Mouse (Mus musculus) kidney, embryonic 16.5 days (tissue): ENCODE measurements around the gene Neurl1b. TPM values are rescaled to one million over a fixed set of nuclear protein-coding genes. Genes with fewer than 3 reads are reported as not detected.

Experiments
- ATAC-seq: fragments of 200-750 bp; cut with Nextera tagmentation; 2 replicates; pipeline ENCODE4 v1.8.0; 2017; ENCODE audit warnings: moderate TSS enrichment; ENCODE audit not compliant: low FRiP score, low TSS enrichment
- H3K27ac ChIP-seq: fragments of 300-500 bp; sonication (generic); 2 replicates; pipeline ENCODE4 v1.5.1; 2014; ENCODE audit warnings: low read length
- H3K27me3 ChIP-seq: fragments of 300-500 bp; sonication (generic); 2 replicates; pipeline ENCODE4 v1.6.1; 2014; ENCODE audit warnings: low read length, control low read depth, mixed read lengths; ENCODE audit not compliant: insufficient read depth
- H3K36me3 ChIP-seq: fragments of 300-500 bp; sonication (generic); 2 replicates; pipeline ENCODE4 v1.6.1; 2014; ENCODE audit warnings: low read length, control low read depth, mixed read lengths; ENCODE audit not compliant: insufficient read depth
- H3K4me1 ChIP-seq: fragments of 300-500 bp; sonication (generic); 2 replicates; pipeline ENCODE4 v1.6.1; 2014; ENCODE audit warnings: low read length, control low read depth, mixed read lengths; ENCODE audit not compliant: insufficient read depth
- H3K4me2 ChIP-seq: fragments of 300-500 bp; sonication (generic); replicated peaks from 2 replicates; pipeline ENCODE4 v1.6.1; 2014; ENCODE audit warnings: low read depth, low read length
- H3K4me3 ChIP-seq: fragments of 300-500 bp; sonication (generic); 2 replicates; pipeline ENCODE4 v1.5.1; 2014; ENCODE audit warnings: mild to moderate bottlenecking, low read length
- H3K9ac ChIP-seq: fragments of 300-500 bp; sonication (generic); replicated peaks from 2 replicates; pipeline ENCODE4 v1.6.1; 2014; ENCODE audit warnings: low read length
- H3K9me3 ChIP-seq: fragments of 300-500 bp; sonication (generic); 2 replicates; pipeline ENCODE4 v1.6.1; 2016; ENCODE audit warnings: low read length, control low read depth
- WGBS: fragments of 180-500 bp; shearing (Covaris S2); extraction: QIAGEN DNeasy Blood & Tissue Kit; methylation state at CpG from one replicate; pipeline ENCODE4 v1.1.7; 2014; 5-methylcytosine and 5-hydroxymethylcytosine counted together
- polyA plus RNA-seq: library from polyadenylated mRNA; unstranded; fragments of >200 nt; fragmentation: Nextera tagmentation; extraction: Ambion mirVana; gene quantifications from 2 replicates; pipeline ENCODE4 v1.2.1, GENCODE M21; 2015

The Neurl1b gene
- polyA plus RNA-seq, 1 experiment from 2014 or later: 2.4 TPM

DNA sequence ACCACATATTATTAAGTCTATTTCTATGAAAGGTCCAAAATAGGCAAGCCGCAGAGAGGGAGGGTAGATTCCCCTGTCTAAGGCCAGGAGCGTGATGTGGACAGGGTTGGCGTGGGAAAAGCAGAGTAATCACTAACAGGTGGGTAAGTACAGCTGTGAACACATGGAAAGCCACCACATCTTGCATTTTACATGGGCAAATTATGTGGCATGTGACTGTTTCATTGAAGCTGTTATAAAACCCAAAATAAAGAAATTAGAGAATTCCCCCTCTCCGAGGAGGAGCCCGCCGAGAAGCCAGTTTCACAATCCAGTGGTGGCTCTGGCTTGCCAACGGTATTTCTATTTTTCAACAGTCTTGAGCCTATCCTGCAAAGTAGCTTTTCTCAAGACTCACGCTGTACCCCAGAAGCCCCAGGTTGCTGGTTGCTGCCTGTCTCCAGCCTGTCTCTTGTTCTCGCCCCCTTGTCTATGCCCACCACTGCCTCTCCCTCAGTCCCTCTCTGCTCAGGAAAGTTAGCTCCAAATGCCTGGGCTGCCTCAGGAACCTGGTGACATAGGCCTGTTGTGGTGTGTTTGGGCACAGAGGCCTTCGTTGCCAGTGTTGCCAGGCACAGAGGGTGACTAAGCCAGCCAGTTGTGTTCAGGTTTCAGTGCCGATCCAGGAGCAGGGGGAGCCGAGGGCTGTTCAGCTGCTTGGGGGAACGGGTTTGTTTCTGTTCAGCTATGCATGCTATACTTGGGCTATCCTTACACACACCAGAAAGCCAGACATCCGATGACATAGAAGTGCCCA is 70.2 kb downstream of the Neurl1b start:
- Histone ChIP-seq H3K9ac (no peak overlapping the region), H3K4me3 (no peak overlapping the region), H3K9me3 (no peaks in the 10 kb centered on the region), H3K27me3 (no peaks in the 10 kb centered on the region), H3K4me2 (no peak overlapping the region), H3K36me3 (no peaks in the 10 kb centered on the region), H3K27ac (no peak overlapping the region), H3K4me1 (no peaks in the 10 kb centered on the region)
- ATAC-seq: no peak
- whole genome bisulfite sequencing: 88% methylated on average over 14 of the region's 14 CpGs

DNA sequence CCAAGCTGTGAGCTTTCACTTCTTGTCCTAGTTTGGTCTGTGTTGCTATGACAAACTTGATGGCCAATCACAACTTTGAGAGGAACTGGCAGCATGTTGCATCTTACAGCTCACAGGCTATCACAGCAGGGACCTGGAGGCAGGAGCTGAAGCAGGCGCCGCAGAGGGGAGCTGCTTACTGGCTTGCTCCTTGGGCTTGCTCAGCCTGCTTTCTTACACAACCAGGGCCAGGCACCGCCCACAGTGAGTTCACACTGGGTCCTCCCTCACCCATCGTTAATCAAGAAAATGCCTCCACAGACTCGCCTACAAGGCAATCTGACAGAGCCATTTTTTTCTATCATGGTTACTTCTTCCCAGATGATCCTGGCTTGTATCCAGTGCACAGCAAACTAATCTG is 72.6 kb downstream of the Neurl1b start:
- 56% methylated on average over 5 of the region's 5 CpGs for whole genome bisulfite sequencing
- Histone ChIP-seq H3K4me1 (no peaks in the 10 kb centered on the region), H3K36me3 (no peaks in the 10 kb centered on the region), H3K27me3 (no peaks in the 10 kb centered on the region), H3K27ac (no peak overlapping the region), H3K9me3 (peaks cover 3% of the 10 kb centered on the region; the same call in 1 of the 2 replicates), H3K4me2 (no peak overlapping the region), H3K9ac (no peak overlapping the region), H3K4me3 (no peak overlapping the region)
- no peak for ATAC-seq

DNA sequence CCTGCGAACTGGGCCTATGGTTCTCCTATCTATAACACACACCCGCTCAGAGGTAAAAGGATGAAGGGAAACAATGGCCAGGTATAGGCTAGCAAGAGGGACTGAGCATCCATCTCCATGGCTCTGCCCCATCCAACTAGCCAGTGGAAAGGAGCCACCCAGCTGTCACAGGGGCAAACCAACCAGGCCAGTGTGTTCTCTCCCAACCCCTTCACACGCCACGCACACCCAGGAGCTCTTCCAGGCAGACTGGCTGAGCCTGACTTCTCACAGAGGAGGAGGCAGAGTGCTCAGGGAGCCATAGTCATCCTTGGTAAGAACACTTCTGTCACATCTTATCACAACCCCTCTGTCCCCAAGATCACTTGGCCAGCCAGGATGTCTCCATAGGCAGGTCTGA is 73.3 kb downstream of the Neurl1b start:
- H3K27me3 ChIP-seq: no peaks in the 10 kb centered on the region
- H3K9me3 ChIP-seq: peaks cover 10% of the 10 kb centered on the region; the same call in 1 of the 2 replicates
- no peaks in the 10 kb centered on the region for H3K36me3 ChIP-seq
- H3K4me3 ChIP-seq: no peak overlapping the region
- no peak overlapping the region for H3K27ac ChIP-seq
- no peaks in the 10 kb centered on the region for H3K4me1 ChIP-seq
- no peak overlapping the region for H3K4me2 ChIP-seq
- ATAC-seq: no peak
- H3K9ac ChIP-seq: no peak overlapping the region
- WGBS: 94% methylated on average over 4 of the region's 4 CpGs

DNA sequence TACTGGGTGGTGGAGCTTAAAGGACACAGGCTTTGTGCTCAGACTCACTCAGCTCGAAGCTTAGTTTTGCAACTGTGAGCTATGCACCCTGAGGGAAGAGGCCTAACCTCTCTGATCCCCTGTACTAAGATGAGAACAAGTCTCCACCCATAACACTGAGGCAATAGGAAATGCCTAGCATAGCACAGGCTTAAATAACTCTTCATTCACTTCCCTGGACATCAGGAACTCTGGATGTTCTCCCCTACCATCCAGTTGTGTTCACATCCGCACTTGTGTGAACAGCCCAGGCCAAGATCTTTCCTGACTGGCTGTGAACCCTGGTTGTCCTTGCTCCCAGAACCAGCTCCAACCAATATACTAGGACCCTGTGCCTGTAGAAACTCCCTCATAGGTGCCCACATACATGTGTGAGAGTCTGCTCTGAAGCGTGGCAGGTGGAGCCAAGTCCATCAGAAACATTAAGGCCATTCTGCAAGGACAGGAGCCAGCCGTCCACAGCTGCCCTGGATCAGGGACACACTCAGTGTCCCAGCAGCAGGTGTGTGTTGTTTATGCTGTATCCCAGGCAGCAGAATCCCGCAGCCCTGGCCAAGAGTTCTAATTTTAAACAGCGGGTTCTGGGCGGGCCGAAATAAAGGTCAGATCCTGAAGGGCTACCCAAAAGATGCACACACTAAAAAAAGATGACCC is 74.2 kb downstream of the Neurl1b start:
- Histone ChIP-seq H3K27me3 (no peaks in the 10 kb centered on the region), H3K36me3 (no peaks in the 10 kb centered on the region), H3K9ac (no peak overlapping the region), H3K4me3 (no peak overlapping the region), H3K27ac (no peak overlapping the region), H3K9me3 (peaks cover 15% of the 10 kb centered on the region), H3K4me1 (no peaks in the 10 kb centered on the region), H3K4me2 (no peak overlapping the region)
- ATAC-seq: no peak
- 79% methylated on average over 8 of the region's 8 CpGs for WGBS

DNA sequence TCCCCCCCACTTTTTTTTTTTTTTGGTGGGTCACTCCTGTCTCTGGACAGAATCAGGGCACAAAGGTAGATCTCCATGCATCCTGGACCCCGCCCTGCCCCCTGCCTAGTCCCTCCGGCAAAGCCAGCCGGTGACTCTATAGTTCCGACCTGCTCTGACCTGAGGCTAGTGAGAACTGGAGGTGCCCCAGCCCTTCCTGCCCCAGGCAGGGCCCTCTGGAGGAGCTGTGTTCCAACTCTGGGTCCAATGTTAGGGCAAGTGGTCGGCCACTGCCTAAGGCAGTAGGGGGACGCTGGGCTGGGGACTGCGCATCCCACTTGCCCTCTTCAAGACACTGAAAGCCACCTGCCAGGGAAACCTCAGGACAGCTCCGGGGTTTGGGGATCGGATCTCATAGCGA is 75.4 kb downstream of the Neurl1b start:
- H3K27ac ChIP-seq: no peak overlapping the region
- H3K27me3 ChIP-seq: no peaks in the 10 kb centered on the region
- H3K4me1 ChIP-seq: no peaks in the 10 kb centered on the region
- peaks cover 15% of the 10 kb centered on the region for H3K9me3 ChIP-seq
- H3K4me2 ChIP-seq: no peak overlapping the region
- no peak overlapping the region for H3K9ac ChIP-seq
- no peak overlapping the region for H3K4me3 ChIP-seq
- H3K36me3 ChIP-seq: no peaks in the 10 kb centered on the region
- ATAC-seq: no peak
- WGBS: 89% methylated on average over 10 of the region's 10 CpGs

DNA sequence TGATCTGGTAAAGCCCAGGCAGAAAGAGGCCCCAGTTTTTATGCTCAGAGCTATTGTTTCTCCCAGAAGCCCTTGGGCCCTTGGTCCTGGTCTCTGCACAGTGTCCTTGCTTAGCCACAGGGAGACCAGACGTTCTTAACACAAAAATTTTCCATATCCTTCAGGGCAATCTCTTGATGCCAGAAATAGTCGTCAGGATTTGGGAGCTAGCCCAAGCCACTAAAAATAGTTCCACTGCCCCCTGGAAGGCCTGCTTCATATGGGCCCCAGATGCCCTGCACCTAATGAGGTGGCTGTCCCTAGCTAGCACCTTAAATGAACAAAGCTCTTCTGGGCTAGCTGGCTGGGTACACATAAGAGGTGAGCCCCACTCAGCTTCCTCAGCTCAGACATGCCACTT is 76.3 kb downstream of the Neurl1b start:
- Histone ChIP-seq H3K9ac (no peak overlapping the region), H3K9me3 (peaks cover 15% of the 10 kb centered on the region), H3K36me3 (no peaks in the 10 kb centered on the region), H3K27me3 (no peaks in the 10 kb centered on the region), H3K4me2 (no peak overlapping the region), H3K4me3 (no peak overlapping the region), H3K4me1 (no peaks in the 10 kb centered on the region), H3K27ac (no peak overlapping the region)
- WGBS: 65% methylated on average over 2 of the region's 2 CpGs
- no peak for ATAC-seq

DNA sequence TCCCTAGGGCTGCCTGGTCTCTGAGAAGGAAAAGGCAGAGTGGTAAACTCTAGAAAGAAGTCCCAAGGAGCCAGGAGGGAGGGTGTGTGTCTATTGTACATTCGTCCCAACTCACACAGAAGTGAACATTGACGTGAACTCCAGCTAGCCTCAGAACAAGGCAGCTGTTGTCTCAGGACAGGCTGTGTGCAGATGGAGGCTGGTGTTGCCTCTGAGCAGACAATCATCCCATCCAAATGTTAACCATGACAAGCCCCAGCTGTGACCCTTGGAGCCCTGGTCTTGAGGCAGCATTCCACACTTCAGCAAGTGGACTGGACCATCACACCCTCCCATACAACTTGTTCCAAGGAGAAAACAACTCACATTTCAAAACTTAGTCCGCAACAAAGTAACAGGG is 77.6 kb downstream of the Neurl1b start:
- 80% methylated on average over 3 of the region's 3 CpGs for WGBS

DNA sequence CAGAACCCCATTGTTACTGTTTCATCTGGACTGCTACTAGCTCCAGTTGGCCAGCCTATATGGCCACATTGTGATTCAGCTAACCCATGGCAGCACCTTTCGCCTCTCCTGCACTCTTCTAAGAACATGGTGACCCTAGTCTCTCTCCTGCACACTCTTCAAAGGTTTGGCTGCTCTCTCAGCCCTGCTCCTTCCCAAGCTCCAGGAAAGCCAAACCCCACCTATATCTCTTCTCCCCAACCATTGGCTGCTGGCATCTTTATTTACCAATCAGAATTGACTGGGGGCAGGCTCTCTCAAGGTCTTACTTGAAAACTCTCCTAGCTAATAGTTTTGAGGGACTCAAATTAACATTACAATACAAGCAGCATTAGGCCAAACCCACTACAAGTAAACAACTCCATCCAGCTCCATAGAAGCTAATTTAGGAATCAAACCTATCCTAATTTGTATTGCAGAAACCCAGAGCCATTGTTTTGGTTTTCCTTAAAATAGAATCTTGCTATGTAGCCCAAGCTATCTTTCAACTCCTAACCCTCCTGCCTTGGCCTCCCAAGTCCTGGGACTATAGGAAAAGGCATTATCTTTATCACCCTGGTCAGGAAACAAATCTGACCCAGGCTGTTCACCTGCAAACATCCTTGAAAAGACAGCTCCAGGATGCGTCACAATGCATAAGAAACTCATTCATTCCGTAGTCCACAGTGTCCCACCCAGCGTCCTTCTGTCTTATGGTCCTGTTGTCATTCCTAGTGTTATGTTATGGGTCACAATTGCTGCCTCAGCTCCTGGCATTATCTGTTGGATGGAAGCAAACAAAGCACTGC is 80.2 kb downstream of the Neurl1b start:
- no peak for ATAC-seq
- Histone ChIP-seq H3K27ac (no peak overlapping the region), H3K4me3 (no peak overlapping the region), H3K9me3 (peaks cover 15% of the 10 kb centered on the region), H3K4me2 (no peak overlapping the region), H3K36me3 (no peaks in the 10 kb centered on the region), H3K27me3 (no peaks in the 10 kb centered on the region), H3K9ac (no peak overlapping the region), H3K4me1 (no peaks in the 10 kb centered on the region)
- 83% methylated on average over 4 of the region's 4 CpGs for WGBS

More for the DNA sequence above, 77.6 kb downstream of the Neurl1b start:
- no peaks in the 10 kb centered on the region for H3K36me3 ChIP-seq
- no peaks in the 10 kb centered on the region for H3K4me1 ChIP-seq
- H3K4me3 ChIP-seq: no peak overlapping the region
- H3K9ac ChIP-seq: no peak overlapping the region
- H3K27me3 ChIP-seq: no peaks in the 10 kb centered on the region
- H3K4me2 ChIP-seq: no peak overlapping the region
- H3K27ac ChIP-seq: no peak overlapping the region
- H3K9me3 ChIP-seq: peaks cover 15% of the 10 kb centered on the region
- no peak for ATAC-seq
